Mouse (Mus musculus) spleen, postnatal 36 days (tissue): ENCODE results near the gene Il27ra.
"Not testable (repeated sequence)": the region's sequence is repeated elsewhere in the genome, so short reads cannot be mapped to it uniquely, and the experiment has no call there.

ENCODE experiments used
- DNase-seq, 2 experiments: peaks; one replicate each; pipeline ENCODE4 v3.0.0; 2022; ENCODE audit warnings: low spot score in 2 of 2, mixed read lengths in 1 of 2

Il27ra gene

GRCm38 (mm10) chr8:84021096-84021495 lies 21.3 kb downstream of the Il27ra start, which contains the start of gene Palm3:
Gene Palm3, plus strand, starts transcription at chr8:84021471.
- no peak for DNase-seq

DNA sequence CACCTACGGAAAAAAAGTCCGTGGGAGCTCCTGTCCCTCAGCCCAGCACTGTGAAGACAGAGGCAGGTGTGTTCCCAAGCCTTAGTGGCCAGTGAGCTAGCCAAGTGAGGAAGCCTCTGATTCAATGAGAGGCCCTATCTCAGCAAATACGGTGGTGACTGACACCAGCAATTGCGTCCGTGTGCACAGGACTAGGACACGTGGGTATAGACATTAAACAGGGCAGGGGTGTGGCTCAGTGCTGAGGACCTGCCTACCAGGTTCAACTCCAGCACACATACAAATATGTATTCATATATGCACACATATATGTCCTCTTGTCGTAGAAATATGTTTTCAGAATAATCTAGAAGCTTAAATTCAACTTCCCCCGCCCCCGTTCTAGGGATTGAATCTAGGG lies 22.7 kb downstream of the Il27ra start:
- DNase-seq: no peak

DNA sequence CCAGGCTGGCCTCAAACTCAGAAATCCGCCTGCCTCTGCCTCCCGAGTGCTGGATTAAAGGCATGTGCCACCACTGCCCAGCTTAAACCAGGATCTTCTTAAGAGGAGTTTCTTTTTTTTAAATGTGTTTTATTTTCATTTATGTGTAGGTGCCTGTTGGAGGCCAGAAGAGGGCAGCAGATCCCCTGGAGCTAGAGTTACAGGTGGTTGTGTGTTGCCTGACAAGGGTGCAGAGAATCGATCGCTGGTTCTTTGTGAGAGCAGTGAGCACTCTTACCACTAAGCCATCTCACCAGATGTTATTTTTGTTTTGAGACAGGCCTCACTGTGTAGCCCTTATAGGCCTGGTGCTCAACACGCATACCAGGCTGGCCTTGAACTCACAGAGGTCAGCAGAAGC lies 26.6 kb downstream of the Il27ra start:
- DNase-seq: no peak

DNA sequence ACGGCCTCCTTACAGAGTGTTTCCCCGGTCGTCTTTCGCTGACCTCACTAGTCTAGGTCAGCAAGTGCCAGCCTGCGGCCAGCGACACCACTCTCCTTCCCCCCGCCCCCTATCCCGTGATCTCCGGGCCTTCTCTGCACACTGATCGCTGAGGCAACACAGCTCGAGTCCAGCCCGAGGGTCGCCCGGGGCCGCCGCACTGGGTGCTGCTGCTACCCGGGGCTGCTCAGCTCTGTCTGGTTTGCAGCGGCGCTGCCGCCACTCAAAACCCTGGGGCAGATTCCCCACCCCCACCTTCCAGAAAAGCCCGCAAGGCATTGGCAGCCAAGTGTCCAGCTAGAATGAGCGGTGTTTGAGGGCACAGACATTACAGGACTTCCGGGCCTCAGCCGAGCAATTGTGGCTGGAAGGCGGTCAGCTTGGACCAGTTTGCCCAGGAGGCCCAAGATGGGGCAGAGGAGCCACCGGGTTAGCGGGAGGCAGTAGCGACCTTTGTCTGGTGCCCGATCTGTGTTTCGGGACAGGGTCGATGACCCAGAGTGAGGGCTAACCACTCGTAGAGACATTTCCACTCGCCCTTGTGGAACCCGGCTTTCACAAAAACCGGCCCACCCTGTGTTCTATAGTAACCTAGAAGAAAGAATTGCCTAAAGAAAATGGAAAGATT lies 29.8 kb downstream of the Il27ra start:
- no peak for DNase-seq

DNA sequence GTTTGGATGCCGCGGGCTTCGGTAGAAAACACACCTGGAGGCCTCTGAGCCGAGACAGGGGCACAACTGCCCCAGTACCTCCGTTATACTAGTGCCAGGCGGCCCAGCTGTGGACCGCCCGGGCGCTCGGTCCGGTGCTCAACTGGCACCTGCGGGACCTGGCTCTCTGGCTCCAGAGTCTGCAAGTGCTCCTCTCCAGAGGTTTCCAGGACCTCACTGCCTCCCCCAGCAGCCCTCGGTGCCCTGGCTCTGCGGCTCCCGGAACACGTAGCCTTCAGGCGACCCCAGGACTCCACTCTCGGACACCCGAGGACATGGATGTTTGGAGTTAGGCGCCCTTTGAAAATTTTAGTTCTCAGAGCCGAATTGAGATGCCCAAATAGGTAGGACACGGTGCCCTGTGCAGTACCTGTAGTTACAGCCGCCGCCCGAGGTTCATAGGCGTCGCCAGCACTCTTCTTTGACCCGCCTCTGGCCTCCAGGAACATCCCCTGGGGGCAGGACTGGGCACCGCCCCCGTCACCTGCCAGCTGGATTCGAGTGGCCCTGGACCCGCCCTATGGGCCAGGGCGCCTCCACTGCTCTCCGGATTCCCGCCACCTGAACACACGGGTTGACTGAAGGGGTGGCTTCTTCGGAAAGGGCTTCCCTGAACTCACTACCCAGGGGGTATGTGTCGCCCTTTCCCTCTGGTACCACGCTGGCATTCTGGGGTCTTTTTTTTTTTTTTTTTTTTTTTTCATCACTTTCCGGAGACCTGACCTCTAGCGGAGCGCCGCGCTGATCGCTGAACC lies 30.5 kb downstream of the Il27ra start, which contains the start of gene 2210011C24Rik:
Gene 2210011C24Rik (minus strand): TSS at position 467 of the 794 bp plus-strand sequence.
- no peak for DNase-seq

- DNase-seq: peak; percentile 56 to 65
Measured at GRCm38 (mm10) chr8:84010625-84011611, 31.5 kb downstream of the Il27ra start.

DNA sequence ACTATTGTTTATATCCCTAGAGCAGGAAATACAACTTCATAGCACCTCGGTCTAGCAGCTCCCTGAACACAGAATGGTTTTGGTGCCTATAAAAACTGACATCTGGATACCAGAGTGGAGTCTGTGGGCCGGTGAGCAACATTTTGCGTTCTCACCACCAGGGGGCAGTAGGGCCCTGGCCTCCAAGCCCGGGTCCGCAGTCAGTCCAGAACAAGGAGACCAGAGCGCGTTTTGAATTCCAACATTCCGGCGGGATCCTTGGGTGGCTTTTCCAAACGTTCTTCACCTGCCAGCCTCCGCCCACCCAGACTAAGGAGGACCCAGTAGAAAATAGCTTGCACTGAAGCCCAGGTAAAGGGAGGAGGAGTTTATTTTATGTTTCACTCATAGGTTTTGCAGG lies 32.5 kb downstream of the Il27ra start:
- DNase-seq: peak; percentile 61 to 68

- no peak for DNase-seq
Measured at GRCm38 (mm10) chr8:84008362-84008761, 34.0 kb downstream of the Il27ra start.

- DNase-seq: not testable (repeated sequence)
Measured at GRCm38 (mm10) chr8:84005502-84005901, 36.9 kb downstream of the Il27ra start.

- DNase-seq: peak; percentile 97 to 98
Measured at GRCm38 (mm10) chr8:84004533-84005201, 37.7 kb downstream of the Il27ra start.

DNA sequence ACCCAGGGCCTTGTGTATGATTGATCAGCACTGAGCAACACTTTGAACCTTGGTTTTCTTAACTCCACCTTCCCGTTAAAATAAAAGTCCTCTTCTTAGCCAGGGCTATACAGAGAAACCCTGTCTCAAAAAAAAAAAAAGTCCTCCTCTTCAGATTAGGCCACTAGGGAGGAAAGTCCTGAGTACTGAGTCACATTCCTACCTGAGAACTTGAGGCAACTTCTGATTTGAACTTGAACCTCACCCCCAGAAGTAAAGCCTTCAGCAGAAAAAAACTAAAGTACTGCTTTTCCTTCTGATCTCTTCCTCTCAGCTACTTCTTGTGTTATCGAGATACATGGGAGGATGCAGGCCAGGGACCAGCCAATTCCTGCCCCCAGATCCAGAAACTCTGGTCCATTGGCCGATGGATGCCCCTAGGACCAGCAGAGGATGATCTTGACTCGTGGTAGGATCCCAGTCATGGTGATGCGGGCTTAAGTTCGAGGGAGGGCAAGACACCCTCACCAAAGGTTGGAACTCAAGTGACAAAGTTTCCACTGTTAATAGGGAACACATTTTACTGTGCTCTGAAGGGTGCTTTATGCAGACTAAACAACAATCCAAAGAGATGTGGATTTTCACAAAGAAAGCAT lies 38.7 kb downstream of the Il27ra start:
- DNase-seq: no peak

- DNase-seq: no peak
Measured at GRCm38 (mm10) chr8:84002957-84003611, 39.3 kb downstream of the Il27ra start.

DNA sequence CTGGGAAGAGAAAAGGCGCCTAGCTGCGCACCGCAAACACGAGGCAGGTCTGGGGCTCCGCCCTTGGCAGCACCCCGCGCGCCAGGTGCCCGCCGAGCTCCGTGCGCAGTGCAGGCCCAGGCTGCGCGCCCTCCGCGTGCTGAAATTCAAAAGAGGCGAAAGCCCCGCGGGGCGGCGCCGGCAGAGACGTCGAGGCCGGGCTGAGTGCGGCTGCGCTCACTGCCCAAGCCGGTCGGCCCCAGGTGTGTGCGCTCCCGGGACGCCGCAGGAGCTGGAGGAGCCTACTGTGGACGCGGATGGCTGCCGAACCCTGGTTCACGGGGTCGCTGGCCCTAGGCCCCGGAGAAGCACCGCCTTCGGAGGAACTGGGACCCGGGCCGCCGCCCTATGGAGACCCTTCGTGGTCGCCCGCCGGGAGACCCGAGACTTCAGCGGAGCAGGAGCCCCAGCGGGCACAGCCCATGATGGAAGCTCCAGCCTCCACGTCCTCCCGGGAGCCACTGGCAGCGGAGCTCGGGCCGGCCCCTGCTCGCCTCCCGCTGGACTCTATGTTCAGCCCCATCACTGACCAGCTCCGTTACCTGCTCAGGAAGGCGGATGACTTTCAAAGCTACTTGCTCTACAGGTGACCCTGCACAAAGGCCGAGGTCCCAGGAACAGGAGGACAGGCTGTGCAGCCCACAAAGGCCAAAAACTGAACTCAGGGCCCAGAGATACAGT lies 40.9 kb downstream of the Il27ra start, which contains the start of gene 1700067K01Rik:
Gene 1700067K01Rik (plus strand): TSS at position 222 of the 720 bp plus-strand sequence.
- no peak for DNase-seq

GRCm38 (mm10) chr8:83999825-84000224 lies 42.6 kb downstream of the Il27ra start:
- DNase-seq: no peak

DNA sequence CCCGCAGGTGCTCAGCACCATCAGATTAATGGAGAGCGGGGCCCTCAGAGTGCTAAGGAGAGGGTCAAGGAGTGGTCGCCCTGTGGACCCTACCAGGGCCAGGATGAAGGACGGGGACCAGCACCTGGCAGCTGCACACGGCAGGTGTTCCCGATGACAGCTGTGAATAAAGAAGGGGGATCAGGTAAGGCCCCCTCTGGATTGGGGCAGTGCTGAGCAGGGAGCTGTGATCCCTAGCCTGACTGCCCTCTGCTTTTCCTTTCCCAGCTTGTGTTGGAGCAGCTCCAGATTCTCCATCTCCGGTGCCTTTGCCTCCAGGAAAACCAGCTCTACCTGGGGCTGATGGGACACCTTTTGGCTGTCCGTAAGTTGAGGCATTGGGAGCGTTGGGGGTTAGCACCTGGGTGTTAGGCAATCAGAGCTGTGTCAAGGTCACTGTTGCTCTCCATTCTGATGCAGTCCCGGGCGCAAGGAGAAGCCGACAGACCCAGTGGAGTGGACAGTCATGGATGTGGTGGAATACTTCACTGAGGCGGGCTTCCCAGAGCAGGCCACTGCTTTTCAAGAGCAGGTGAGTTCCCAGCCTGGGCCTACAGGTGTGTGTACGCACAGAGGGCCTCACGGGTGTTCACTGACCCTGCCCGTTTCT lies 43.2 kb downstream of the Il27ra start:
- DNase-seq: no peak

DNA sequence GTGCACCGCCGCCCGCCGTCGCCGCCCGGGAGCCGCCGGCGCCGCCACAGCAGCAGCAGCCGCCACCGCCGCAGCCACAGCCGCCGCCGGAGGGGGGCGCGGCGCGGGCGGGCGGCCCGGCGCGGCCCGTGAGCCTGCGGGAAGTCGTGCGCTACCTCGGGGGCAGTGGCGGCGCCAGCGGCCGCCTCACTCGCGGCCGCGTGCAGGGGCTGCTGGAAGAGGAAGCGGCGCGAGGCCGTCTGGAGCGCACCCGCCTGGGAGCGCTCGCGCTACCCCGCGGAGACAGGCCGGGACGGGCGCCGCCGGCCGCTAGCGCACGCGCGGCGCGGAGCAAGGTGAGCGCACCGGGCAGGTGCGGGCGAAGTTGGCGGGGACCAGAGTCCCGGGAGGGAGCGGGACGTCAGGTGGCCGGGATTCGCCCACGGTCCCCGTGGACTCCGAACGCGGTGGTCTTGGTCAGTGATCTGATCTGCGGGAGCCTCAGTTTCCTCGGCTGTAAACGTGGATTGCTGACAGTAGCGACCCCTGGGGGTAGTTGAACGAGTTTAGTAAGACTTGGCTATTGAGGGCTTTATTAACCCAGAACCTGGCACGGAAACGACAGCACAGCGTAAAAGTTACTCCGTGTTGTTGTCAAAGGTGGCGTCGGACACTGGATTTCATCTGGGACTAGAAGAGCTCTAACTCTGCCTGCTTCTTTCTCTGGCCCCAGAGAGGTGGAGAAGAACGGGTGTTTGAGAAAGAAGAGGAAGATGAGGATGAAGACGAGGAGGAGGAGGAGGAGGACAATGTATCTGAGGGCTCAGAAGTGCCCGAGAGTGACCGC lies 43.9 kb downstream of the Il27ra start:
- DNase-seq: peak; percentile 66 to 75

GRCm38 (mm10) chr8:83997511-83998141 lies 44.8 kb downstream of the Il27ra start, which contains the start of gene Samd1:
Gene Samd1, plus strand, starts transcription at chr8:83997672.
- peak; percentile 50 to 56 for DNase-seq
